Mouse (Mus musculus): ENCODE data around the gene Bckdha. TPM values are rescaled to one million over a fixed set of nuclear protein-coding genes. Genes with fewer than 3 reads are reported as not detected.

The Bckdha gene
- polyA plus RNA-seq, 1 experiment from 2014 or later: 106 TPM

- Histone ChIP-seq H3K4me1 (ENCODE audit: insufficient read depth) (no peaks in the 10 kb centered on the region), H3K9ac (replicated peaks) (no peak overlapping the region), H3K27me3 (ENCODE audit: insufficient read depth, low read length) (no peaks in the 10 kb centered on the region), H3K27ac (ENCODE audit: low read depth) (no peak overlapping the region), H3K4me3 (ENCODE audit: low read depth, low read length) (no peak overlapping the region), H3K36me3 (replicated peaks; ENCODE audit: insufficient read depth, low read length) (no peaks in the 10 kb centered on the region), H3K9me3 (ENCODE audit: low read length) (no peaks in the 10 kb centered on the region), H3K4me2 (ENCODE audit: low read depth, low read length) (no peak overlapping the region)
- DNase-seq (no peak), ATAC-seq (no peak)
- TF ChIP-seq CTCF (IDR thresholded peaks at IDR 0.05; ENCODE audit: low read depth) (no peak), EP300 (IDR thresholded peaks at IDR 0.05; ENCODE audit: low read depth) (no peak)
- 81% methylated on average over 16 of the region's 16 CpGs for WGBS (ENCODE audit: insufficient replicate concordance)
Observed at GRCm38 (mm10) chr7:25601346-25601745, 57.4 kb downstream of the Bckdha start.

GRCm38 (mm10) chr7:25600666-25601065 lies 58.1 kb downstream of the Bckdha start:
- 81% methylated on average over 11 of the region's 11 CpGs for WGBS (ENCODE audit: insufficient replicate concordance)
- Histone ChIP-seq H3K36me3 (replicated peaks; ENCODE audit: insufficient read depth, low read length) (no peaks in the 10 kb centered on the region), H3K4me1 (ENCODE audit: insufficient read depth) (no peaks in the 10 kb centered on the region), H3K9me3 (ENCODE audit: low read length) (no peaks in the 10 kb centered on the region), H3K4me3 (ENCODE audit: low read depth, low read length) (no peak overlapping the region), H3K9ac (replicated peaks) (no peak overlapping the region), H3K27ac (ENCODE audit: low read depth) (no peak overlapping the region), H3K27me3 (ENCODE audit: insufficient read depth, low read length) (no peaks in the 10 kb centered on the region), H3K4me2 (ENCODE audit: low read depth, low read length) (no peak overlapping the region)
- ATAC-seq (no peak), DNase-seq (no peak)
- TF ChIP-seq EP300 (IDR thresholded peaks at IDR 0.05; ENCODE audit: low read depth): no peak
- no peak for TF ChIP-seq CTCF (IDR thresholded peaks at IDR 0.05; ENCODE audit: low read depth)

DNA sequence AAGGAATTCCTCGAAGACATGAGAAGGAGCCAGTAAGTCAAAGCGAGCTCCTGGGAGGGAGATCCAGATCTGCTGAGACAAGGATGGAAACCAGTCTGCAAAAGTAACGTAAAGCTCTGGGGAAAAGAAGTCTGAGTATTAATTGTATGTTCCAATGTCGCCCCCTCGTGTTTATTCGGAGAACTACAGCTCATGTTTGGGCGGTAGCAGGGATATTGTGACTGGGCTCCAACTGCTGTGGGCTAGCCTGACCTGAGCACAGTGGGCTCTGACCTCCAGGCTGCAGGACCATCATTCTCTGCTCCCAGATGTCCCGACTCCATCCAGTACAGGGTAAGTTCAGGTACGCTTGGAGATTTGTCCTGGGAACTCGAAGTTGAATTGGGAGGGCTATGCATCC lies 59.1 kb downstream of the Bckdha start:
- Histone ChIP-seq H3K27ac (ENCODE audit: low read depth) (no peak overlapping the region), H3K4me2 (ENCODE audit: low read depth, low read length) (no peak overlapping the region), H3K4me3 (ENCODE audit: low read depth, low read length) (no peak overlapping the region), H3K36me3 (replicated peaks; ENCODE audit: insufficient read depth, low read length) (no peaks in the 10 kb centered on the region), H3K9ac (replicated peaks) (no peak overlapping the region), H3K4me1 (ENCODE audit: insufficient read depth) (no peaks in the 10 kb centered on the region), H3K27me3 (ENCODE audit: insufficient read depth, low read length) (no peaks in the 10 kb centered on the region), H3K9me3 (ENCODE audit: low read length) (no peaks in the 10 kb centered on the region)
- ATAC-seq: no peak
- peak; percentile 78 for DNase-seq
- 13% methylated on average over 10 of the region's 10 CpGs for WGBS (ENCODE audit: insufficient replicate concordance)
- TF ChIP-seq EP300 (IDR thresholded peaks at IDR 0.05; ENCODE audit: low read depth) (no peak), CTCF (IDR thresholded peaks at IDR 0.05; ENCODE audit: low read depth) (peak; percentile 88)

DNA sequence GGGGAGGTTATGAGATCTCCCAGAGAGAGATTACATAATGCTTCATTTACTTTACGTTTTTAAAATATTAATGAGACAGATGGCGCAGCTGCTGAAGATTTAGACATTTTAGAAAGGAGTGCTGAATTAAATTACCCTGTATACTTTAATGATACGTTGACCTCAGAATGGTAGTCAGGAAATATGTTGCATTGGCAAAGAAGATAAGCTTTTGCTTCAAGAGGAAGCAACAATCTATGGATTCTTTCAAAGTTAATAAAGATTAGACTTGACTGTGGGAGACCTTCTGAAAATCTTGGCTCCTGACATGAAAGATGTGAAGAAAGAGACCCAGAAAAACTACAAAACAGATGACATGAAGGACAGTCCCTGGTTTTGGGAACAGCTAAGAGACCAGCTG lies 64.9 kb downstream of the Bckdha start:
- H3K27me3 ChIP-seq (ENCODE audit: insufficient read depth, low read length): no peaks in the 10 kb centered on the region
- no peak overlapping the region for H3K27ac ChIP-seq (ENCODE audit: low read depth)
- DNase-seq (no peak), ATAC-seq (no peak)
- no peaks in the 10 kb centered on the region for H3K9me3 ChIP-seq (ENCODE audit: low read length)
- no peak for TF ChIP-seq CTCF (IDR thresholded peaks at IDR 0.05; ENCODE audit: low read depth)
- no peak for TF ChIP-seq EP300 (IDR thresholded peaks at IDR 0.05; ENCODE audit: low read depth)
- H3K36me3 ChIP-seq (replicated peaks; ENCODE audit: insufficient read depth, low read length): no peaks in the 10 kb centered on the region
- no peak overlapping the region for H3K4me2 ChIP-seq (ENCODE audit: low read depth, low read length)
- 39% methylated on average over 3 of the region's 3 CpGs for WGBS (ENCODE audit: insufficient replicate concordance)
- no peaks in the 10 kb centered on the region for H3K4me1 ChIP-seq (ENCODE audit: insufficient read depth)
- H3K9ac ChIP-seq (replicated peaks): no peak overlapping the region
- H3K4me3 ChIP-seq (ENCODE audit: low read depth, low read length): no peak overlapping the region

DNA sequence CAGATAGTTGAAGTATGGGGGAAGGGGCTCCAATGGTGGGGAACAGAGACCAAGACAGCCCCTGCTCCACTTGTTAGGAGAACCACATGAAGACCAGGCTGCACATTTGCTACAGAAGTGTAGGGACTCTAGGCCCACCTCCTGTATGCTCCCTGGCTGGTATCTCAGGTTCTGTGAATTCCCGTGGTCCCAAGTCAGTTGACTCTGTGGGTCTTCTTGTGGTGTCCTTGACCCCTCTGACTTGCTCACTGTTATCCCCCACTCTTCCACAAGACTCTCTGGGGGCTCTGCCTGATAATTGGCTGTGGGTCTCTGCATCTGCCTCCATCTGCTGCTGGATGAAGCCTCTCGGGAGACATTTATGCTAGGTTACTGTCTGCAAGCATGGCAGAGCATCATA lies 67.6 kb downstream of the Bckdha start:
- Histone ChIP-seq H3K27ac (ENCODE audit: low read depth) (no peak overlapping the region), H3K9ac (replicated peaks) (no peak overlapping the region), H3K27me3 (ENCODE audit: insufficient read depth, low read length) (no peaks in the 10 kb centered on the region), H3K4me2 (ENCODE audit: low read depth, low read length) (no peak overlapping the region), H3K4me1 (ENCODE audit: insufficient read depth) (no peaks in the 10 kb centered on the region), H3K36me3 (replicated peaks; ENCODE audit: insufficient read depth, low read length) (no peaks in the 10 kb centered on the region), H3K4me3 (ENCODE audit: low read depth, low read length) (no peak overlapping the region), H3K9me3 (ENCODE audit: low read length) (no peaks in the 10 kb centered on the region)
- DNase-seq (no peak), ATAC-seq (no peak)
- no peak for TF ChIP-seq CTCF (IDR thresholded peaks at IDR 0.05; ENCODE audit: low read depth)
- no peak for TF ChIP-seq EP300 (IDR thresholded peaks at IDR 0.05; ENCODE audit: low read depth)
- 79% methylated on average over 2 of the region's 2 CpGs for WGBS (ENCODE audit: insufficient replicate concordance)

DNA sequence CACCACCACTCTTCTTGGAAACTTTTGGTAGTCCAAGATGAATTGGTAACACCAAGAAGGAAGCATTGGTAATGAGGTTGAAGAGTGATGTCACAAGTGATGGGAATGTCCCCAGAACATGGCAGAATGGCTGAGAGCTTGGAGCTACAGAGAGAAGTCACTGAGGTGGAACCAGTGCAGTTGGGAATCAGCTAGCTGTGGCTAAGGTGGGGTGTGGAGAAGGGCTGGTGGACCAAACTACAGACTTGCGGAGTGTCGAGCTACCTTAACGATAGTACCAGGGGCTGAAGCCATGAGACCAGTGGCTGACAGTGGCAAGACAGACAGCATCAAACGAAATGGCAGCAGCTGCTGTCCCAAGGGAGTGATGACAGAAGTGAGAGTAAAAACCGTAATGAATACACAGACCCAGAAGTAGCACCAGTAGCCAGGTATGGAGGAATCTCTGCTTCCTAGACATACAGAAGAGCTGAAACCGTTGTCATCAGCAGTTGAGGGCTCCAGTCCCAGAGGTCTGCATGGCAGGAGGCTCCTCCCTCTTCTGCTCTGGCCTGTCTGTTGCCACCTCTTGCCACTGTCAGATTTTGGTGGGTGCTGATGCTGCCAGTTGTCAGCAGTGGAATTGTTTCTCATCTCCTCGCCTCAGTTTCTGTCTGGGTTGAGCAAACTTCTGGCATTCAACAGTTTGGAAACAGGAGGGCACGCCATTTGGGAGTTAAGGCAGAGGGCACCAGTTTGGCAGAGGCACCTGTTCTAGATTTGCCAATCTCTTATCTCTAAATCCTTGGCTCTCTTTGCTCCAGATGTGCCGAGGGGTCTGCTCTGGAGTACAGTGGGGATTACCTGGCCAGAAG lies 73.2 kb downstream of the Bckdha start:
- TF ChIP-seq CTCF (IDR thresholded peaks at IDR 0.05; ENCODE audit: low read depth) (no peak), EP300 (IDR thresholded peaks at IDR 0.05; ENCODE audit: low read depth) (no peak)
- H3K27ac ChIP-seq (ENCODE audit: low read depth): no peak overlapping the region

More for the DNA sequence above, 73.2 kb downstream of the Bckdha start:
- WGBS (ENCODE audit: insufficient replicate concordance): 64% methylated on average over 9 of the region's 9 CpGs
- H3K27me3 ChIP-seq (ENCODE audit: insufficient read depth, low read length): no peaks in the 10 kb centered on the region
- DNase-seq (no peak), ATAC-seq (no peak)
- no peaks in the 10 kb centered on the region for H3K36me3 ChIP-seq (replicated peaks; ENCODE audit: insufficient read depth, low read length)
- no peaks in the 10 kb centered on the region for H3K4me1 ChIP-seq (ENCODE audit: insufficient read depth)
- H3K9me3 ChIP-seq (ENCODE audit: low read length): no peaks in the 10 kb centered on the region
- H3K4me3 ChIP-seq (ENCODE audit: low read depth, low read length): no peak overlapping the region
- no peak overlapping the region for H3K4me2 ChIP-seq (ENCODE audit: low read depth, low read length)
- H3K9ac ChIP-seq (replicated peaks): no peak overlapping the region

Data from liver, postnatal 0 days (tissue).